Mouse (Mus musculus) CD4-positive, CD25-positive, alpha-beta regulatory T cell, adult 2 months (primary cell): Measurements from ENCODE around the gene Dock9.
A peak's percentile ranks its signal among the peaks of the same experiment; 100 is the strongest.
"Not testable (repeated sequence)": the region's sequence is repeated elsewhere in the genome, so short reads cannot be mapped to it uniquely, and the experiment has no call there.

Experiments
- DNase-seq: peaks from one replicate; pipeline ENCODE4 v3.0.0-alpha.2; 2012; ENCODE audit warnings: low read depth, low spot score

Dock9 gene

DNA sequence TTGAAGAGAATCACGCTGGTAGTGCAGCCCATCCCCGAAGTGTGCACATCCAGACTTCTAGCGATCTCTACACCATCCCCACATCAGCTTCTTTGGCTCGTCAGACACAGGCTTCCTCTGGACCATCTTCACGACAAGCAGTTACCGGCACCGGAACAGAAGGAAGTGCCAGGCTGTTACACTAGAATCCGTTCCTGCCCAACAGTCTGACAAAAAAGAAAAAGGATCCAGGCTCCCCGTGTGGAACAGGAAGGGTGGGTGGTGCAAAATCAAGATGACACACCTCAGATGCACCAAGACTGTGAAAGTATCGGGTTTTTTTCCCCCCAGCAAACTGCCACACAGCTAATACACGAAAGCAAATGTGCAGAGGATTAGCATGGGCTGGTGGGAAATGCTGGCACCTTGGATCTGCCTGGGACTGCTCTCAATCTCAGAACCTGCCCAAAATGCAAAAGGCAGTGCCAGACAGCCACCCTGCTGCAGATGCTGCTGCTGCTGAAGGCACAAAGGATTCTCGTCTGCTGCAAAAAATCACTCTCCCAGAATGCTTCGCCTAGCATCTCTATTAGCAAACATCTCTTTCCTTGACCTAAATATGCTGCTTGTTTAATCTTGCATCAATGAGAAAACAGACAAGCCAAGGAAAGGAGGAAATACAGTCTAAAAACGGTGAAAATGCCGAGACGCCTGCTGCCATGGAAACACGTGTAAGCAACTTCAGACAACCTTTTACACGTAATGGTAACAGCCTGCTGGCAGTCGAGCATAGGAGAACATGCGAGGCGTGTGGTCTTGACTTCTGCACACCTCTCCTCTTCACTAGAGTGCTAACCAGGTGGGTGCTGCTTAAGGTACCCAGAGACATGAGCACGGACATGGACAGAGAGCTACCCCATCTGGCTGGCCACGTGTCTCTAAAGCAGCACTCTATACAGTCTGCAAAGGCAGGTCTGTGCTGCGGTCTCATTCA is 58.9 kb downstream of the Dock9 start:
- DNase-seq: peak; percentile 60

DNA sequence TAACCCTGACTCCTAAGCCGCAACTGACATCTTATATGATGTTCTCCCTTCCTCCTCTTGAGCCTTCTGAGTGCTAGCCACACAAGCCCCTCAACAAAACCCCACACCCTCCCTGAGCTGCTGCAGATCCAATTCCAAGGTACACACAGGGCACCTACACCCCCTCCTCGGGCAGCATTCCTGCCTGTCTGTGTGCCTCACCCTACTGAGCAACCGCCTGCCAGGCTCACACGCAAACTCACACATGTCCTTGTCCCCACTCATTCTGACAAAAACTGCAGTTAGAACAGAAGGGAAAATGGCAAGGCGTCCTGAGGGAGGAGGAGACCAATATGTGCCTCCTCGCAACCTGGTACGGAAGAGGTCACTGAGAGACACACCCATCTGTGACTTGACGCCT is 60.4 kb downstream of the Dock9 start:
- no peak for DNase-seq

DNA sequence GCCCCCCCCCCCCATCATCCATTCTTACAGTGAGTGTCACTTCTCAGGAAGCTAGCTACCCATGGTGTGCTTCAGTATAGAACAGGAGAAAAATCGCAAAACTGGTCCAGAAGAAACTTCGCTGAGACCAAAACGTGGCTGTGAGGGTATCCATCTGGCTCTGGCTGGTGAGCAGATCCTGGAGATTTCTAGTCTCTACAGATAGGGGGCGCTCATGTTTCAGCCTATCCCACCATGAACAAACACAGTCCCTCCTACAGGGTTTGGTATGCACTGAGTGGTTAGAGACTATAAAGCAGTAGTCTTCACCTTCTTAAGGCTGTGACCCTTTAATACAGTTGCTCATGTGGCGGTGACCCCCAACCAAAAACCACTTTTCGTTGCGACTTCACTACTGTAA is 62.0 kb downstream of the Dock9 start:
- peak; percentile 56 for DNase-seq

DNA sequence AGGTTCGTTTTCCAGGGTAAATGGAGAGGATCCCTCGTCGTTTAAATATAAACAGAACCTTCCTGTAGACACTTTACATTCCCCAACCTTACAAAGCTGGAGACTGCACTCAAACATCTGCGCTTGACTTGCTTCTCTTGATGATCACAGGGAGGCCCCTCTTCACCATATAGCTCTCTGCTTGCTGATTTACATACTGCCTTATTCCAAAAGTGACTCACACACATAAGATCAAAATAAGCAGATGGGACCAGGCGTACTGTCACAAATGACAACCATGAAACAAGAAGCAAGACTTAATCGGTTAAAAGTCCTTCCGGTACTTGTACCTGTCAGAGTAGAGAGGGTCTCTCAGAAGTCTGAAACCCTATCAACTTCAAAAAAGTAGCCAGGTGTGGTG is 63.4 kb downstream of the Dock9 start:
- no peak for DNase-seq

DNA sequence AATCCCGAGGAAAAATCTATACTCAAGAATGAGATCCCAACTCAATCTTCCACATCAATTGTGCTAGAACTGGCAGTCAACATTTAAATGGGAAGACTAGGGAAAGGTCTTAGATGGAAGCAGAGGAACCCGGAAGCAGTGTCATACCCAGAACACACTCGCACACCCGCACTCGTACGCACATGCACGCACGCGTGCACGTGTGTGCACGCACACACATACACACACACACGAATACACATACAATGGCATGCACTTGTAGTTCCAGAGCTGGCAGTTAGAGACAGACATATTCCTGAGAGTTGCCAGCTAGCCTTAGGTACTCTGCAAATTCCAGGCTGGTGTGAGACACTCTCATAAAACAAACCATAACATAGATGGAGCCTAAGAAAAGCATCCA is 63.9 kb downstream of the Dock9 start:
- no peak for DNase-seq

DNA sequence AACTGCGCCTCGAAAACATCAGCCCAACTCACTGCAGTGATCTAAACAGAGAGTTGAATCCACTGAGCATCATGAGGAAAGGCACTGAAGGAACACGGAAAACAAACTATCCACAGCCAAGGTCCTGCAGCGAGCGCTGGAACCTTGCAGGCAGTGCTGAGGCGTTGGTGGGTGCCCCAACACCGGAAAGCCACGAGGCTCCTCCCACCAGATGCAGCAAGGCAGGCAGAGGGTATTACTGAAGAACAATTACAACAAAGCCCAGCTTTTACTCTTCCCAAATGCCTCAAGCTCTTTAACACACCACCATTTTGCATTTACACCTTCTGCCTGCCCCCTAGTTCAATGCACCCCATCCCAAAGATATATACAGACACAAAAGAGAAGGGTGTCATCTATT is 65.4 kb downstream of the Dock9 start:
- no peak for DNase-seq

DNA sequence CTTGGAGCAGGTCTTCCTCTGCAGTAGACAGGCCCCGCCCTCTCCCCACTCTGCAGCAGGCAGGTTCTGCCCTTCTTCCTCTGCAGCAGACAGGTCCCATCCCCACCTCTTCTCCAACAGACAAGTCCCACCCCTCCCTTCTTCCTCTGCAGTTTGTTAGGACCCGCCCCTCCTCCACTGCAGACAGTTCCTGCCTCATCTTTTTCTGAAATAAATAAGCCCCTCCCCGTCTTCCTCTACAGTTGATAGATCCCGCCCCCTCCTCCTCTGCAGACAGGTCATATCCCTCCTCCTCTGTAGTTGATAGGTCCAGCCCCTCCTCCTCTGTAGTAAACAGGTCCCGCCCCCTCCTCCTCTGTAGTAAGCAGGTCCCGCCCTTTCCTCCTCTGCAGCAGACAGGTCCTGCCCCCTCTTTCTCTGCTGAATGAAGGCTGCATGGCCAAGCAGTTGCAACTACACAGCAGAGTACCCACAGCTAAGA is 65.9 kb downstream of the Dock9 start:
- peak; percentile 91 for DNase-seq

DNA sequence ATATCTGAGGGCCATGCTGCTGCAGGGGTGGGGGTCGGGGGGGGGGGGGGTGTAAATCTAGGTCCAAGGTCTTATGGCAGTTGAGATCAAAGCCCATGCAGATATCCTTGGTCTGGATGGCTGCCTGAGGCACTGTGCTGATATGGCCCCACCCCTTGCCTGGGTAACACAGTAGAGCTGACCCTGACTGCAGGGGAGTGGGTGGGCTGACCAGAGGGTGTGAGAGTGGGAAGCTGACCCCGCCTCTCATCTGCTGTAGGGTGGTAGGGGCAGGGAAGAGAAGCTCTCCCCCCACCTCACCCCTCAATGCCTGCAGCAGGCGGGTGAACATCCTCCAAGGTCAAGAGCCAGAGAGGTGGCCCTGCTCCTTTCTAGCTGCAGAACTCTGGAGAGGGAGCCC is 66.7 kb downstream of the Dock9 start:
- DNase-seq: no peak

DNA sequence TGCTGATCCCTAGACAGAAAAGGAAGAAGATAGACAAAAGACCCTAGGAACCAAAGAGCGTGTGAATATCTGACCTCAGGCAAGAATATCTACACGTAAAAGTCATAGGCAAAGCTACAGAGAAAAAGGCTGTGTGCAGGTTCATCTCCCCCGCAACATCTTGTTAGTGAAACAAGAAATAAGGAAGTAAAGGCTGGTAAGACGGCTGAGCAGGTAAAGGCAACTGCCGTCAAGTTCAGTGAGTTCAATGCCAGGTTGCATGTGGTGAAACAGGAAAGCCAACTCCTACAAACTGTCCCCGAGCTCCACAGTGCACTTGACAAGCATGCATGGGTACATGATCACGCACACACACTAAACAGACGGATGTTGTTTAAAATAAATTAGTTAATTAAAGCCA is 69.6 kb downstream of the Dock9 start:
- DNase-seq: no peak

DNA sequence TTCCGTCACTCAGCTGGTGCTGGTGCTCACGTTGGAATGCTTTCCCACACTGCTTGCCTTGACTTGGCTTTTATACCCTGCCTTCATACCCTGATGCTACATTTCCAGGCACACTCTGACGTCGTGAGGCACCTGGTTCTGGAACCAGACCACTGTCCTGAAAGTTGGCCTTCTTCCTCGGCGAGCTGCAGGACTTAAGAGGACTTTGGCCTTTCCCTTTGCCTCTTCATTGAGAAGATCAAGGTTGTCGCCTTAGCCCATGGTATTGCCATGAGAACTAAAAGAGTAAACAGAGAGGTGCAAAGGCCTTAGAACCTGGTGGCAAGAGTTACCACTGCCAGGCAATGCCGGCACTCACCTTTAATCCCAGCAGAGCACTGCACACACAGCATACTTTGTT is 73.1 kb downstream of the Dock9 start:
- no peak for DNase-seq

DNA sequence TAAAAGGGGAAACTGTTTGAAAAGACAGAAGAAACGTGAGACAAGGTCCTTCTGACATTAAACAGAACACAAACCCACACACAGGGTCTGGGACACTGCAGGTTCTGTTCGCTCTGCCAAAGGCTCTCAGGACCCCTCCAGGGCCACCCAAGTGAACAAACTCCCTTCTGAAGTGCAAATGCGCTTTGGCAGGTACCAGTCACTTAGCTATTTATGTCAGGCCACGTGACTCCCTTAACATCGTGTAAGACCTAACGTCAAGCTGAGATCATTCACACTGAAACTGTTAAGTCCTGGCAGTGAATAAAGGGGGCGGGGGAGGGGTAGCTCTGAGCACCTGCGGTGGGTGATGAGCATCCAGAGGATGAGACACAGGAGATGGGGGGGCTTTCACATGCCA is 74.9 kb downstream of the Dock9 start:
- no peak for DNase-seq

DNA sequence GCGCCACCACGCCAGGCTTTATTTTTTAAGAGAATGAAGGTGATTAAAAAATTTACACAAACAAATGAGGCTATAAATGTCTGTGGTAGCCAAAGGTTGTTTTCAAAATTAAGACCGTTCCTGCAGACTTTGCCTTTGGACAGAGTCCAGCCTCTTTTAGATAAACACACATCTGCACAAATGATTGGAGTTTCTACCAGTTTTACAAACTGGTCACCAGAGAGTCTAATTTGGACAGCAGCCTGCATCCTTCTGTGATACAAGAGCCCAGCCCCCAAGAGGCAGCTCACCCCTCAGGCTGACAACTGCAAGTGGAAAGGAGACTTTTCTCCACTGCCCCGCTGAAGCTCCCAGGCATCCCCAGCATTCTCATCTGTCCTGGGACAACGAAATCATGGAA is 76.2 kb downstream of the Dock9 start:
- DNase-seq: no peak

DNA sequence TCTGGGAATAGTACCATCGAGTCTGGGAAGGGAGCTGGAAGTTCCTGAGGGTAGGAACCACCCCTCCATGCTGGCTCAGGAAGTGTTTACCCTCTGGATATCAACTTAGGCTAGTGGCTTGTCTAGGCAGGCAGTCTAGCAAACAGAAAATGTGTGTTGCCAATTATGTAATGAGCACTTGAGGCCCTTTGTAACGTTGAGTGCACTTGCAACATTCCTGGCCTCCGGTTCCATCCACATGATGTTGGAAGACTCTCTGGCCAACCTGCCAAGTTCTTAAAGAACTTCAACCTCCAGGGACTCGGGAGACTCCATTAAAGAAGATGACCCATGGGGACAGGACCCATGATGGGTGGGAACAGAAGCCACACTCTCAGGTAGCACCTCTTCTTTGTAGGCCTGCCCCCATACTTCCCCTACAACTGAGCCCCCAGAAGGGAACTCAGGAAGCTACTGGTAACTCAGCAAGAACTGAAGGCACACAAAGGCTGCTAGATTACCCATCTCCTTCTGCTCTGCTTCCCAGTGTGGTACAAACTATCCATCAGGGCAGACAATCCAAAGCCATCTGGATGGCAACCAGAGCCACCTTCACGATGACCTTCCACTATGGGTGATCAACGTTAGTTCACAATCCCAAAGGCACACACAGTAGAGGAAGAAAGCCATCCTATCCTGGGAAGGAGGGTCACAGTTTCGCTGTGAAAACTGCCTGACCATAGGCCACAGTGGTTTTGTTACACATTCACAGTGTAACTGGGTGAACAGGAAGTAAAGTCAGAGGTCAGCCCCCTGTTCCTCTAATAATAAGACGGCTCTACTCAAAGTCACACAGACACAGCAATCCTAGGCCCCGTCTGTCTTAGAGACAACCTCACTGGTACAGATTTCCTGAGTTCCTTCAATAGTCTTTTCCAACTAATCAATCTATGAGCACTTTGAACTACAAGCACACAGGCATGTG is 77.7 kb downstream of the Dock9 start:
- no peak for DNase-seq

DNA sequence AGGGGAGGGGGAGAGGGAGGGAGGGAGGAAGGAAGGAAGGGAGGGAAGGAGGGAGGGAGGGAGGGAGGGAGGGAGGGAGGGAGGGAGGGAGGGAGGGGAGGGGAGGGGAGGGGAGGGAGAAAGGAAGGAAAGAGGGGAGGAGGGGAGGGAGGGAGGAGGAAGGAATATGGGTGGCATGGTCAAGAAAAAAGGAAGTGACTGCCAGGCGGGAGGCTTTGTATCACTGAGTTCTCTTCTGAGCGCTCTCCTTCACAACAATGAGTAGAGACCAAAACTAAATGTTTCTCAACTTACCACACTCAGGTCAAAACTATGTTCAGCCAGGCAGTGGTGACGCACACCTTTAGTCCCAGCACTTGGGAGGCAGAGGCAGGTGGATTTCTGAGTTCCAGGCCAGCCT is 82.8 kb downstream of the Dock9 start:
- DNase-seq: not testable (repeated sequence)

DNA sequence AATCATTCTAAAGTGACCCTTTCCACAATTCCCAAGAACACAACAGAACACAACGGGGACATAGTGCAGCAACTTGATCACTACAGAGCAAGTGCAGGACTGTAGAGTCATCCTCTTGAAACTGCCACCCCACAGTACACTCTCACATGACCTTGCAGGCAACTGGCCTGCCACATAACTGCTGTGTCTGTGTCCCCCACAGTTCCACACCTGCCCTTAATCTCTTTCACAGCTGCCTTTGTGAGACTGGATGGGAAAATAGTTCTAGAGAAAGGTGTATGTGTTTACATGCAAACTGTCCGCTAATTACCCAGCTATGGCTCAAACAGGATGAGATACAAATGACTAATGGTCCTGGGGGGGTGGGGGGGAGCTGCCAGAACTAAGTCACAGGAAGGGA is 83.4 kb downstream of the Dock9 start:
- no peak for DNase-seq

DNA sequence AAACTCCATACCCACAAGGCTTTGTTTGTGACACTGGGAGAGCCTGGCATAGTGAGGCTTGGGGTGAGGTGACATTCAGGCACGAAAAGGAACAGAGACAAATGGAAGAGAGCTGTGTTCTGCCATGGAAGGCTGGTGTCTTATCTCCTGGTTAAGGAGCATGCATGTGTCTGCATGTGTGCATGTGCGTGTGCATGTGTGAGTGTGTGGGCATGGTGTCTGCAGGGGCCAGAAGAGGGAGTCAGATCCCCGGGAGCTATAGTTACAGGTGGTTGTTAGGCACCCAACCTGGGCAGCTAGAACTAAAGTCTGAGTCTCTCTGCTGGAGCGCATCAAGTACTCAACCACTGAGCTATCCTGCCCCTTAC is 83.8 kb downstream of the Dock9 start:
- DNase-seq: no peak

DNA sequence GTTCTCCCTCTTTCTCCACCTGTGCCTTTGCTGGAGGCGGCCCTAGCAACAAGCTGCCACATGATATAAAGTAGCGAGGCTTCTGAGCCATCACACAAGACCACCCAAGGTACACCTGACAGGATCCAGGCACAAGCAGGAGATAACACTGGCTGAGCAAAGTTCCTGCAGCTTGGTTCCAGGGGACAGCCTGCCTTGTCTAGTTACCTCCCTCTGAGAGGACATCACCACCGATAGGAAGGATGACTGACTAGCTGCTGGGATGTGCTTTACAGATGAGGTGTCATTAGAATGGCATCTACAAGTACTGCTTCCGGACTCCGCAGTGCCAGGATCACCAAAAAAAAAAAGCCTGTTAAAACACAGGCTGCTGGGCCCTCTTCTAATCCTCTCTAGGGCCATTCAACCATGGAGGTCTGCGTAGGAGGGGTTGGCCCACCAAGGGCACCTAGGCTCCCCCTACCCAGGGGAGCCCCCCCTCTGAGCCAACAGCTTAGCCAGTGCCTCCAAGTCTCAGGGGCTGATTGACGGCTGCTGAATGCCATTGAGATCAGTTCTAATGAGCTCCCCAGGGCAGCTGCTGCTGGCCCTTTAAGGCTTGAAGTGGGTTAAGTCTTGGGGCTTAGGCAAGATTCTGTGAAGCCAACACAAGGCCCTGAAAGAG is 84.3 kb downstream of the Dock9 start:
- DNase-seq: no peak

DNA sequence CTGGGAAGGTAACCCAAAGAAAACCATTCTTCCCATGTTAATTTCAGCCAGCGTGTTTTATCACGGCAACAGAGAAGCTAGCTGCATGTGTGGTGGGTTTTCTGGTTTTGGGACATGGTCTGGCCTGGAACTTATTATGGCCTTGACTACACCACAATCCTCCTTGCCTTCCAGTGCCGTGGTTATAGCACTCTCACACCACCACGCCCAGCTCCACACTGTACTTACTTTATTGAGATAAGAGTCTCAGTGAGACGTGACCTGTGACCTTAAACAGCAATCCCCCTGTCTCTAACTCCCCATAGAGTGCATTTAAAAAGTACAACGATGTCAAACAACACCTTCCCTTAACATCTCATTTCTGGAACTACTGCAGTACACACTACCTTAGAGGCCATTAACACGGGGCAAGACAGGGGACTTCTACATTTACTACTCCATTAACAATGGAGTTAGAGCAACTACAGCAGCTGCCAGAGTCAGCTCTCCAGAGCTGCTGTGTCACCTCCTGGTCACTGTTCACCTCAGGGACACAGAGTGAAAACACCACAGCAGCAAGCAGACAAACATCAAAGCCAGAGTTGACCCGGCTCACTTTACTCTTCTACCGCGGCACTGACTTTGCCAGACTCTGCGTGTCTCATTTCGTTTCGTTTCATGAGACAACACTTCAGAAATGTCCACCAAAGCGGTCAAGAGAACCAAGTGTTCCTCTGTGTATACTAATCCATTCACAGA is 86.4 kb downstream of the Dock9 start:
- no peak for DNase-seq

DNA sequence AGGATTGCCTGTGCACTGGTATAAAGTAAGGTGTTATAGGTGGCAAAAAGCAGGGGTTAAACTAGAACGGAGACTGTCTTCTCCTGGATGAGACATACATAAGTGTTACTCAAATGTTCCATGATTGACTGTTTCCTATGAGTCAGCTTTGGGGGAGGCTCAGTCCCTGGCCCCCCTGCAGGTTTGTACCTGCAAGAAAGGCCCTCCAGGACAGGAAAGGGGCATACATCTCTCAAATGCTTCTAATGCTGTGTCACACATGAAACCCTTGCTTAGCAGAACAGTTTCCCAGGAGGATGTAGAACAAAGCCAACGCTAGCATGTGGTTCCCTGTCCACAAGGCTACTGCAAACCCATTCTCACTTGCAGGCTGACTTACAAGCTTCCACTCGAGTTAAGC is 87.5 kb downstream of the Dock9 start:
- peak; percentile 18 for DNase-seq

DNA sequence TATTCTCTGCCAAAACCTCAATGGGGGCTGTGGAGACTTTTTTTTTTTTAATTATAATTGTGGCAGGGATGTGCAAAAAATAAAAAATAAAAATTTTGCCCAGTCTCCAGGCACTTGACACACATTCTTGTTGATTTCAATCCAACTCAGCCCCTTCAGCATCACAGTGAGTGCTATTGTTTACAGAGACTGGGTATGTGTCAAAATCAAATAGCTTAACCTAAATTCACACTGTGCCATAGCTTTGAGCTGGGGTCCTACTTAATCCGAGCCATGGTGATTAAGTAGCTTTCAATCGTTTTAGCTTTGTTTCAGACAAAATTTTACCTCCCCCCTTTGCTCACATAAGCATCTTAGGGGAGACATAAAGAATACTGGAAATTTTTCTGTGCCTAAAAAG is 89.4 kb downstream of the Dock9 start:
- no peak for DNase-seq

DNA sequence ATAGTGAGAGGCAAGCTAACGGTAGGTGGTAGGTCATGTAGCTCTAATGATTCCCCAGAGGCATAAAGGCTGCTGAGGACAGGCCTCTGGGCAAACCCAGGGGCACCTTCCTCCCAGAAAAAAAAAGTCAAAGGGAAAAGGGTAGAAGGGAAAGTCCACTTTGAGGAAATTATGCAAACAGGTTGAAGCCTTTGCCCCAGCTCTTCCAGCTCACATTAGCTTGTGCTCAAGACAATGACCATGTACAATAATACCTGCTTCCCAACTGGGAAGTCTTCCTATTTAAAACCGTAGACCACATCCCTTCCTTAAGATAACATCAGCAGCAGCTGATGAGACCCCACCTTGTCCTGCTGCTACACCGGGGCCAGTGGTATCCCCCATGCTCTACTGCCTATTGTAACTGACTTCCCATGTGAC is 91.1 kb downstream of the Dock9 start:
- no peak for DNase-seq
